Mouse (Mus musculus) liver, postnatal 0 days (tissue): Measurements from ENCODE around the gene Fbxl13. TPM values are rescaled to one million over a fixed set of nuclear protein-coding genes. Genes with fewer than 3 reads are reported as not detected.

Source experiments
- ATAC-seq: fragments of 200-750 bp; cut with Nextera tagmentation; 2 replicates; pipeline ENCODE4 v1.8.0; 2017; ENCODE audit warnings: mild to moderate bottlenecking, moderate library complexity
- DNase-seq: peaks from one replicate; pipeline ENCODE4 v3.0.0-alpha.2; 2016
- H3K27ac ChIP-seq: fragments of 300-500 bp; sonication (generic); 2 replicates; pipeline ENCODE4 v1.5.1; 2014; ENCODE audit warnings: antibody characterized with exemption, moderate library complexity, mild to moderate bottlenecking, low read depth
- H3K27me3 ChIP-seq: fragments of 300-500 bp; sonication (generic); 2 replicates; pipeline ENCODE4 v1.6.1; 2014; ENCODE audit warnings: low read length, control low read depth, mixed read lengths; ENCODE audit not compliant: insufficient read depth
- H3K36me3 ChIP-seq: fragments of 300-500 bp; sonication (generic); replicated peaks from 2 replicates; pipeline ENCODE4 v1.6.1; 2014; ENCODE audit warnings: mild to moderate bottlenecking, control low read depth, low read length, moderate library complexity, mixed read lengths; ENCODE audit not compliant: insufficient read depth
- H3K4me1 ChIP-seq: fragments of 300-500 bp; sonication (generic); 2 replicates; pipeline ENCODE4 v1.6.1; 2014; ENCODE audit warnings: antibody characterized with exemption, mild to moderate bottlenecking, control low read depth; ENCODE audit not compliant: insufficient read depth
- H3K4me2 ChIP-seq: fragments of 300-500 bp; sonication (generic); 2 replicates; pipeline ENCODE4 v1.6.1; 2014; ENCODE audit warnings: low read depth, mild to moderate bottlenecking, low read length, moderate library complexity, mixed read lengths
- H3K4me3 ChIP-seq: fragments of 300-500 bp; sonication (generic); 2 replicates; pipeline ENCODE4 v1.5.1; 2014; ENCODE audit warnings: low read depth, low read length
- H3K9ac ChIP-seq: fragments of 300-500 bp; sonication (generic); replicated peaks from 2 replicates; pipeline ENCODE4 v1.6.1; 2014; ENCODE audit warnings: mild to moderate bottlenecking, moderate library complexity
- H3K9me3 ChIP-seq: fragments of 300-500 bp; sonication (generic); 2 replicates; pipeline ENCODE4 v1.6.1; 2016; ENCODE audit warnings: mild to moderate bottlenecking, control low read depth, low read length, mixed read lengths
- CTCF ChIP-seq: sonication (generic); IDR thresholded peaks from 2 replicates; pipeline ENCODE4 v1.5.1; 2016; ENCODE audit warnings: antibody characterized with exemption, low read depth
- EP300 ChIP-seq: IDR thresholded peaks from 2 replicates; pipeline ENCODE4 v1.6.1; 2016; ENCODE audit warnings: antibody characterized with exemption, low read depth, mild to moderate bottlenecking
- WGBS: fragments of 180-500 bp; shearing (Covaris S2); extraction: QIAGEN DNeasy Blood & Tissue Kit; methylation state at CpG from one replicate; pipeline ENCODE4 v1.1.7; 2014; ENCODE audit not compliant: insufficient replicate concordance; 5-methylcytosine and 5-hydroxymethylcytosine counted together
- polyA plus RNA-seq: library from polyadenylated mRNA; unstranded; fragments of >200 nt; fragmentation: Nextera tagmentation; extraction: Ambion mirVana; gene quantifications from 2 replicates; pipeline ENCODE4 v1.2.1, GENCODE M21; 2015

Fbxl13 gene
- polyA plus RNA-seq, 1 experiment from 2014 or later, result 0.09 TPM

GRCm38 (mm10) chr5:21660850-21661249, 15.4 kb upstream of the Fbxl13 start:
- Histone ChIP-seq H3K9me3 (no peaks in the 10 kb centered on the region), H3K4me3 (no peak overlapping the region), H3K27me3 (no peaks in the 10 kb centered on the region), H3K4me2 (no peak overlapping the region), H3K27ac (no peak overlapping the region), H3K36me3 (peaks cover 10% of the 10 kb centered on the region; the same call in 1 of the 2 replicates), H3K4me1 (no peaks in the 10 kb centered on the region), H3K9ac (no peak overlapping the region)
- TF ChIP-seq EP300 (no peak), CTCF (no peak)
- 84% methylated on average over 6 of the region's 6 CpGs for WGBS
- no peak for ATAC-seq
- DNase-seq, result no peak

DNA sequence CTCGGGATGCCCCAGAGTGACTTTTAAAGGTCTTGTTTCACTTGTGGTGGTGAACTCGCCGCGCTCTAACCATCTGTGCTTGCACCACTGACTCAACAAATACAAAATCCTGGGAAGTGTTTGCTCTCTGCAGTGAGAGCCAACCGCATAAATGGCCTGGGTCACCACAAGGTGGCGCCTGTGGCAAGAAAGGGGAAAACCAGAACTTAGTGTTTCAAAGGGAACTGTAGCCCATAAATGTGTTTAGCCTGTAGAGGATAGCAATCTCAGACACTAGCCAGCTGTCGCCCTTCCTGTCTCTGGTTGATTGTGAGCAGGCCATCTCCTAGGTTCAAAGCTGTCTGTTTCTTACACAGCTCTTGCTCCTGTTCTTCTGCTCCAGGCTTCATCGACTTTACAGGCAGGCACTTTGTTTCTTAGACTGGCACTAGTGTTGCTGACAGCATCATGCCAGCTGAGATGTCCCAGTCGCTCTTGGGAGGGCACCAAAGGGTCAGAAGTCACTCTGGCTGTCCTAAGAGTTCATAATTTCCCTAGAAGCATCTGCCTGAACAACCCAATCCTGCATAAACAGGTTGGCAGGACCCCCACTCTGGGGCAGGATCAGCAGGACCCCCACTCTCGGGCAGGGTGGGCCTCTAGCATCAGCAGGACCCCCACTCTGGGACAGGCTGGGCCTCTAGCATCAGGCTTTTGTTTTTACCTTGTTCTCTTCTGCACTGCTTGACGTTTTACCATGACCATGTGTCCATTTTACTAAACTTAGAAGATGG, 13.4 kb upstream of the Fbxl13 start:
- no peak overlapping the region for H3K4me3 ChIP-seq
- DNase-seq, result peak; percentile 80

GRCm38 (mm10) chr5:21658038-21658437, 12.6 kb upstream of the Fbxl13 start:
- H3K27me3 ChIP-seq, result no peaks in the 10 kb centered on the region
- H3K9ac ChIP-seq, result no peak overlapping the region
- H3K36me3 ChIP-seq, result peaks cover 13% of the 10 kb centered on the region
- H3K9me3 ChIP-seq, result no peaks in the 10 kb centered on the region
- H3K4me3 ChIP-seq, result no peak overlapping the region
- WGBS, result 85% methylated on average over 6 of the region's 6 CpGs
- no peak for DNase-seq
- H3K4me1 ChIP-seq, result no peaks in the 10 kb centered on the region
- no peak overlapping the region for H3K4me2 ChIP-seq
- H3K27ac ChIP-seq, result no peak overlapping the region
- no peak for ATAC-seq
- TF ChIP-seq EP300, result no peak
- no peak for TF ChIP-seq CTCF

More for the DNA sequence above, 13.4 kb upstream of the Fbxl13 start:
- Histone ChIP-seq H3K4me1 (no peaks in the 10 kb centered on the region), H3K27ac (no peak overlapping the region), H3K4me2 (no peak overlapping the region), H3K9me3 (no peaks in the 10 kb centered on the region), H3K36me3 (peaks cover 10% of the 10 kb centered on the region; the same call in 1 of the 2 replicates), H3K27me3 (no peaks in the 10 kb centered on the region), H3K9ac (no peak overlapping the region)
- peak; percentile 75 for ATAC-seq
- TF ChIP-seq EP300 (no peak), CTCF (peak; percentile 86)
- 47% methylated on average over 11 of the region's 11 CpGs for WGBS

DNA sequence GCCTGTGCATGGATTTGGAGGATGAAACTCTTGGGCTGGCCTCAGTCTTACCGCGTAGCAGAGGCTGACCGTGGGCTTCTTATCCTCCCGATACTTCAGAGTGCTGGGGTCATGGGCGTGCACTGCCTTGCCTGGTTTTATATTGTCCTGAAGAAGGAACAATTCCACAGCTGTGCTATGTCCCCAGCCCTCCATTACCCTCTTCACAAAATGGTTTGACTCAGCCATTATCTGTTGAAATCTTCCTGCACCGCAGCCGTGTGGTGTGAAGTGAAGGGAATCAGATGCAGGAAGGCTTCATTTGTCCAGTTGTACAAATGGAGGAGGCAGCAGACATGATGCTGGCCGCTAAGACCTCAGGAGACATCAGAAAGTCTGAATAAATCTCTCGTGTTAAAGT, 11.5 kb upstream of the Fbxl13 start:
- no peak overlapping the region for H3K4me3 ChIP-seq
- no peaks in the 10 kb centered on the region for H3K9me3 ChIP-seq
- peaks cover 22% of the 10 kb centered on the region for H3K36me3 ChIP-seq
- no peak overlapping the region for H3K4me2 ChIP-seq
- TF ChIP-seq CTCF (no peak), EP300 (no peak)
- WGBS, result 89% methylated on average over 9 of the region's 9 CpGs
- no peak for DNase-seq
- H3K27me3 ChIP-seq, result no peaks in the 10 kb centered on the region
- no peaks in the 10 kb centered on the region for H3K4me1 ChIP-seq
- ATAC-seq, result no peak
- no peak overlapping the region for H3K9ac ChIP-seq
- H3K27ac ChIP-seq, result no peak overlapping the region

- ATAC-seq (no peak), DNase-seq (no peak)
- Histone ChIP-seq H3K4me1 (no peaks in the 10 kb centered on the region), H3K9me3 (no peaks in the 10 kb centered on the region), H3K4me3 (no peak overlapping the region), H3K9ac (no peak overlapping the region), H3K36me3 (peaks cover 38% of the 10 kb centered on the region), H3K27ac (no peak overlapping the region), H3K27me3 (no peaks in the 10 kb centered on the region), H3K4me2 (no peak overlapping the region)
- no peak for TF ChIP-seq EP300
- TF ChIP-seq CTCF, result no peak
- 84% methylated on average over 7 of the region's 7 CpGs for WGBS
Observed at GRCm38 (mm10) chr5:21651885-21652612, 6.6 kb upstream of the Fbxl13 start.

GRCm38 (mm10) chr5:21650736-21651135, 5.3 kb upstream of the Fbxl13 start:
- H3K4me2 ChIP-seq, result no peak overlapping the region
- H3K9ac ChIP-seq, result no peak overlapping the region
- ATAC-seq, result no peak
- H3K9me3 ChIP-seq, result no peaks in the 10 kb centered on the region
- peaks cover 38% of the 10 kb centered on the region for H3K36me3 ChIP-seq
- H3K4me3 ChIP-seq, result no peak overlapping the region
- H3K27ac ChIP-seq, result no peak overlapping the region
- no peak for DNase-seq
- no peaks in the 10 kb centered on the region for H3K27me3 ChIP-seq
- H3K4me1 ChIP-seq, result peaks cover 9% of the 10 kb centered on the region
- TF ChIP-seq CTCF (no peak), EP300 (no peak)
- 72% methylated on average over 2 of the region's 2 CpGs for WGBS
